Mouse (Mus musculus) ES-Bruce4 (cell line): ENCODE measurements around the gene Grb14.

ENCODE experiments used
- CTCF ChIP-seq: IDR thresholded peaks from one replicate; pipeline ENCODE4 v1.8.1; 2011; ENCODE audit warnings: low read depth, low read length
- POLR2A ChIP-seq: IDR thresholded peaks from one replicate; pipeline ENCODE4 v1.8.1; 2011; ENCODE audit warnings: low read length; ENCODE audit not compliant: insufficient read depth

- TF ChIP-seq CTCF (no peak), POLR2A (no peak)
These were observed 13.4 kb upstream of the Grb14 start for GRCm38 (mm10) chr2:65038164-65038563.
